Mouse (Mus musculus) liver, embryonic 16.5 days (tissue): ENCODE data around the gene Fchsd2. TPM values are rescaled to one million over a fixed set of nuclear protein-coding genes. Genes with fewer than 3 reads are reported as not detected.

Experiments used
- ATAC-seq: fragments of 200-750 bp; cut with Nextera tagmentation; 2 replicates; pipeline ENCODE4 v1.8.0; 2017; ENCODE audit warnings: low read depth, mild to moderate bottlenecking, moderate number of reproducible peaks, moderate library complexity
- H3K27ac ChIP-seq: fragments of 300-500 bp; sonication (generic); 2 replicates; pipeline ENCODE4 v1.5.1; 2014; ENCODE audit warnings: mild to moderate bottlenecking, low read length
- H3K27me3 ChIP-seq: fragments of 300-500 bp; sonication (generic); 2 replicates; pipeline ENCODE4 v1.6.1; 2014; ENCODE audit warnings: low read depth, low read length, mixed read lengths; ENCODE audit not compliant: control insufficient read depth, insufficient read depth
- H3K36me3 ChIP-seq: fragments of 300-500 bp; sonication (generic); 2 replicates; pipeline ENCODE4 v1.6.1; 2014; ENCODE audit warnings: mild to moderate bottlenecking; ENCODE audit not compliant: control insufficient read depth, insufficient read depth
- H3K4me1 ChIP-seq: fragments of 300-500 bp; sonication (generic); 2 replicates; pipeline ENCODE4 v1.6.1; 2014; ENCODE audit warnings: low read depth, low read length, mixed read lengths; ENCODE audit not compliant: control insufficient read depth
- H3K4me2 ChIP-seq: fragments of 300-500 bp; sonication (generic); 2 replicates; pipeline ENCODE4 v1.6.1; 2014; ENCODE audit warnings: low read depth, low read length, mixed read lengths
- H3K4me3 ChIP-seq: fragments of 300-500 bp; sonication (generic); 2 replicates; pipeline ENCODE4 v1.5.1; 2014; ENCODE audit warnings: low read depth, mild to moderate bottlenecking, low read length
- H3K9ac ChIP-seq: fragments of 300-500 bp; sonication (generic); 2 replicates; pipeline ENCODE4 v1.6.1; 2014; ENCODE audit warnings: low read depth, low read length
- H3K9me3 ChIP-seq: fragments of 300-500 bp; sonication (generic); replicated peaks from 2 replicates; pipeline ENCODE4 v1.6.1; 2016; ENCODE audit warnings: low read length; ENCODE audit not compliant: control insufficient read depth
- WGBS: fragments of 180-500 bp; shearing (Covaris S2); extraction: QIAGEN DNeasy Blood & Tissue Kit; methylation state at CpG from one replicate; pipeline ENCODE4 v1.1.7; 2014; ENCODE audit not compliant: insufficient replicate concordance; 5-methylcytosine and 5-hydroxymethylcytosine counted together
- polyA plus RNA-seq: library from polyadenylated mRNA; unstranded; fragments of >200 nt; fragmentation: Nextera tagmentation; extraction: Ambion mirVana; gene quantifications from 2 replicates; pipeline ENCODE4 v1.2.1, GENCODE M21; 2015

Gene Fchsd2
- polyA plus RNA-seq, 1 experiment from 2014 or later, result 5.9 TPM

GRCm38 (mm10) chr7:101315699-101316098 is 223.0 kb downstream of the Fchsd2 start:
- peak; percentile 66 for ATAC-seq
- Histone ChIP-seq H3K9ac (no peak overlapping the region; the same call in 1 of the 2 replicates), H3K36me3 (no peaks in the 10 kb centered on the region), H3K9me3 (no peaks in the 10 kb centered on the region), H3K4me1 (peaks cover 71% of the 10 kb centered on the region), H3K27me3 (no peaks in the 10 kb centered on the region), H3K4me2 (peak overlapping the region; percentile 45), H3K4me3 (no peak overlapping the region), H3K27ac (peak overlapping the region; percentile 81)

- ATAC-seq, result peak; percentile 28
- H3K27ac ChIP-seq, result peak overlapping the region; percentile 81
- peaks cover 69% of the 10 kb centered on the region for H3K4me1 ChIP-seq
- peak overlapping the region; percentile 25 for H3K9ac ChIP-seq
- H3K4me2 ChIP-seq, result peak overlapping the region; percentile 29; the same call in 1 of the 2 replicates
- H3K36me3 ChIP-seq, result no peaks in the 10 kb centered on the region
- WGBS, result 9% methylated on average over 6 of the region's 6 CpGs
- no peaks in the 10 kb centered on the region for H3K27me3 ChIP-seq
- H3K9me3 ChIP-seq, result no peaks in the 10 kb centered on the region
- no peak overlapping the region for H3K4me3 ChIP-seq
These were observed 223.9 kb downstream of the Fchsd2 start for GRCm38 (mm10) chr7:101316591-101317001.

GRCm38 (mm10) chr7:101317014-101317413 is 224.4 kb downstream of the Fchsd2 start, which contains the start of gene Stard10:
Gene Stard10 (plus strand): TSS chr7:101317086.
- Histone ChIP-seq H3K4me3 (no peak within 1 kb of the TSS), H3K9ac (peak within 1 kb of the TSS; percentile 25), H3K9me3 (no peaks in the 10 kb centered on the region), H3K4me1 (peaks cover 69% of the 10 kb centered on the region), H3K36me3 (no peaks in the 10 kb centered on the region), H3K27me3 (no peaks in the 10 kb centered on the region), H3K27ac (peak within 1 kb of the TSS; percentile 81), H3K4me2 (peak within 1 kb of the TSS; percentile 45)
- ATAC-seq, result no peak
- WGBS, result 36% methylated on average over 3 of the region's 3 CpGs

- H3K27me3 ChIP-seq, result no peaks in the 10 kb centered on the region
- WGBS, result 19% methylated on average over 4 of the region's 4 CpGs
- H3K9me3 ChIP-seq, result no peaks in the 10 kb centered on the region
- peak overlapping the region; percentile 19; the same call in 1 of the 2 replicates for H3K4me2 ChIP-seq
- peak; percentile 30 for ATAC-seq
- H3K36me3 ChIP-seq, result no peaks in the 10 kb centered on the region; the same call in 1 of the 2 replicates
- peak overlapping the region; percentile 60 for H3K27ac ChIP-seq
- H3K4me3 ChIP-seq, result no peak overlapping the region
- peaks cover 77% of the 10 kb centered on the region for H3K4me1 ChIP-seq
- H3K9ac ChIP-seq, result no peak overlapping the region
These were observed 226.2 kb downstream of the Fchsd2 start for GRCm38 (mm10) chr7:101318848-101319247.

- Histone ChIP-seq H3K27ac (peak overlapping the region; percentile 80), H3K4me1 (peaks cover 79% of the 10 kb centered on the region), H3K27me3 (no peaks in the 10 kb centered on the region), H3K36me3 (no peaks in the 10 kb centered on the region; the same call in 1 of the 2 replicates), H3K9me3 (no peaks in the 10 kb centered on the region), H3K4me2 (no peak overlapping the region; the same call in 1 of the 2 replicates), H3K4me3 (no peak overlapping the region), H3K9ac (no peak overlapping the region)
- WGBS, result 51% methylated on average over 1 of the region's 1 CpGs
- no peak for ATAC-seq
These were observed 227.1 kb downstream of the Fchsd2 start for GRCm38 (mm10) chr7:101319796-101320195.

GRCm38 (mm10) chr7:101320399-101321217 is 227.9 kb downstream of the Fchsd2 start:
- Histone ChIP-seq H3K4me2 (peak overlapping the region; percentile 93), H3K4me3 (peak overlapping the region; percentile 76), H3K36me3 (no peaks in the 10 kb centered on the region; the same call in 1 of the 2 replicates), H3K9me3 (no peaks in the 10 kb centered on the region), H3K27me3 (no peaks in the 10 kb centered on the region), H3K27ac (peak overlapping the region; percentile 80), H3K4me1 (peaks cover 72% of the 10 kb centered on the region), H3K9ac (peak overlapping the region; percentile 77)
- 6% methylated on average over 26 of the region's 37 CpGs for WGBS
- peak; percentile 55 for ATAC-seq

GRCm38 (mm10) chr7:101321218-101321827 is 228.7 kb downstream of the Fchsd2 start:
- H3K27me3 ChIP-seq, result no peaks in the 10 kb centered on the region
- no peaks in the 10 kb centered on the region; the same call in 1 of the 2 replicates for H3K36me3 ChIP-seq
- H3K9ac ChIP-seq, result peak overlapping the region; percentile 77
- H3K27ac ChIP-seq, result peak overlapping the region; percentile 80
- H3K4me1 ChIP-seq, result peaks cover 66% of the 10 kb centered on the region
- H3K9me3 ChIP-seq, result no peaks in the 10 kb centered on the region
- H3K4me3 ChIP-seq, result peak overlapping the region; percentile 76
- peak overlapping the region; percentile 93 for H3K4me2 ChIP-seq
- WGBS, result 1% methylated on average over 58 of the region's 61 CpGs
- no peak for ATAC-seq

GRCm38 (mm10) chr7:101323141-101323594 is 230.5 kb downstream of the Fchsd2 start:
- peak; percentile 52 for ATAC-seq
- no peaks in the 10 kb centered on the region for H3K27me3 ChIP-seq
- H3K4me1 ChIP-seq, result peaks cover 51% of the 10 kb centered on the region
- H3K4me3 ChIP-seq, result peak overlapping the region; percentile 76
- 37% methylated on average over 4 of the region's 4 CpGs for WGBS
- peak overlapping the region; percentile 86 for H3K27ac ChIP-seq
- no peaks in the 10 kb centered on the region for H3K9me3 ChIP-seq
- no peaks in the 10 kb centered on the region; the same call in 1 of the 2 replicates for H3K36me3 ChIP-seq
- peak overlapping the region; percentile 93 for H3K4me2 ChIP-seq
- H3K9ac ChIP-seq, result peak overlapping the region; percentile 48
